Mouse (Mus musculus) adrenal gland, adult 10 weeks (tissue): ENCODE data around the gene Laptm5. TPM values are rescaled to one million over a fixed set of nuclear protein-coding genes. Genes with fewer than 3 reads are reported as not detected.

Source experiments
- polyA plus RNA-seq: library from polyadenylated mRNA; stranded (reverse); fragments of 350-450 nt; fragmentation: Illumina TruSeq; extraction: RNeasy Lipid Tissue Mini Kit (QIAGEN cat#74804); gene quantifications from one replicate; pipeline ENCODE4 v1.2.3, GENCODE M21; 2014; ENCODE audit warnings: low read depth, low replicate concordance

Laptm5 gene
- polyA plus RNA-seq, result 4.3 TPM

GRCm38 (mm10) chr4:130913077-130913476 lies at the start of gene Laptm5:
Laptm5 (plus strand) TSS chr4:130913125.

GRCm38 (mm10) chr4:130944112-130944511 lies 31.2 kb downstream of the Laptm5 start, which contains the start of gene Matn1:
Matn1 (plus strand) TSS chr4:130944385.

Other genes starting within 250 kb of the Laptm5 start
- 57.9 TPM for gene Pum1, start 249.8 kb upstream of the Laptm5 start, polyA plus RNA-seq
- gene Sdc3, start 120.6 kb upstream of the Laptm5 start, polyA plus RNA-seq, result 49.6 TPM
- not detected for gene Matn1, start 31.3 kb downstream of the Laptm5 start, polyA plus RNA-seq